Mouse (Mus musculus): ENCODE measurements around the gene Mogat2. TPM values are rescaled to one million over a fixed set of nuclear protein-coding genes. Genes with fewer than 3 reads are reported as not detected.

Gene Mogat2
- polyA plus RNA-seq, 1 experiment from 2014 or later, result not detected

DNA sequence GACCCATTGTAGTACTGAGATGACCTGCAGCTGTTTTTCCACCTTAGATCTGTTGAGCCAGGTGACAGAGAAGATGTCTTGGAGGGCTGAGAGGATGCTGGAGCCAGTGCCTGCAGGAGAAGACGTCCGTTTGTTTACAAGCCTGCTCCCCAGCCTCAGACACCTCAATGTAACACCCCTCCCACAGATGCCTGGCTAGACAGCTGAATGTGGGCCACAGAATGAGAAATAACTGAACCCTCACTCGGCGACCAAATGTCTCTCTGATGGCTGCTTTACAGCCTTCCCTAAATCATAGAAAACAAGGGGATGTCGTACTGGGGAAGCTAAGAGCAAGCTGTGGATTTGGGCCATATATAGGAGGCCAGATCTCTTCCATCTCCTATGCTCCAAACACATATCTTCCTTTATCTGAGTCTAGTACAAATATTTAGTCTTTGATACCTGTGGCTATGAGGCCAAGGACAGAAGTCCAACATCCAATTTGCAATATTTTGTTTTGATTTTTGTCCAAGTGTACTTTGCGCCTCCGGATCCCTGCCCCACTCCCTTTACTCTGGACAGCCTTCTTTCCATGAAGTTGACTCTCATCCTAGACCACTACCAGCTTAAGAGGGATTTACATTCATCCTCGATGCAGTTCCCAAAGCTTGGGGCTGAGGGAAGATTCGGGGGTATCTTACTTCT lies 68.6 kb downstream of the Mogat2 start:
- ATAC-seq (no peak), DNase-seq (ENCODE audit: low read depth, low spot score) (no peak)
- in situ Hi-C loops (cut with MboI; ENCODE audit: low pct_unique_long_range_greater_than_20kb), result no loop called here
- POLR2A ChIA-PET, result no interaction called here
- CTCF ChIA-PET, result interaction anchor here (1.3 kb wide), 1 partner anchor 19 kb away, joined by 6 read pairs; no protein-coding TSS in a partner anchor
- TF ChIP-seq CTCF (IDR thresholded peaks at IDR 0.05), result no peak
- no peaks in the 10 kb centered on the region for H3K27me3 ChIP-seq

Other genes with a start within 250 kb of the Mogat2 start
- 29.6 TPM for gene Uvrag, start 97.5 kb downstream of the Mogat2 start, polyA plus RNA-seq (2021)
- 3.7 TPM for gene Dgat2, start 55.9 kb downstream of the Mogat2 start, polyA plus RNA-seq (2021)
- gene Map6, start 28.8 kb upstream of the Mogat2 start, polyA plus RNA-seq (2021), result 15.8 TPM
- gene Serpinh1, start 114.6 kb upstream of the Mogat2 start, polyA plus RNA-seq (2021), result 662 TPM
- 13.9 TPM for gene Gdpd5, start 142.8 kb upstream of the Mogat2 start, polyA plus RNA-seq (2021)
- gene Klhl35, start 227.4 kb upstream of the Mogat2 start, polyA plus RNA-seq (2021), result 0.09 TPM
- 1,216 TPM for gene Rps3, start 245.1 kb upstream of the Mogat2 start, polyA plus RNA-seq (2021)